Mouse (Mus musculus) testis, adult 2 months (tissue): Measurements from ENCODE around the gene Gm49486.

Source experiments
- CTCF ChIP-seq: fragments of 200-500 bp; IDR thresholded peaks from 2 replicates; pipeline ENCODE4 v1.5.1; 2012; ENCODE audit warnings: low read depth, mild to moderate bottlenecking, inconsistent platforms, low read length, moderate library complexity; ENCODE audit not compliant: control insufficient read depth, insufficient read depth, insufficient replicate concordance
- POLR2A ChIP-seq: fragments of 200-500 bp; IDR thresholded peaks from 2 replicates; pipeline ENCODE4 v1.6.1; 2012; ENCODE audit warnings: low read depth, mild to moderate bottlenecking, inconsistent platforms, low read length, moderate library complexity; ENCODE audit not compliant: control insufficient read depth

DNA sequence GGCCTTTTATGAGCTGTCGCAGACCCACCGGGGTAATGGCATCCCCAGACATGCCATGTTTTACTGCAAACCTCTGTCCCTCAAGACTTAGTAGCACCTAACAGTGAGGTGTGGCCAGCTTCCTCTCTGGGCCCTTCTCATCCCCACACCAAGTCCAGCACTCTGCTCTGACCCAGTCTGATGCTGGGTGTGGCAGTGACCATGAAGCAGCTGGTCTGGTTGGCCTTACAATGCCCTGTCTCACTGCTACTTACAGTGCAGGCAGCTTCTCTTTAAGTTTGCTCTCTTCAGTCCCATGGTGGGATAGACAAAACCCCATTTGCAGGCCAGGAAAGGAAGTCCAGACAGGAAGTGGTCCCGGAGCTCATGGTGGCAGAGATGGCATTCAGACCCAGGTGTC, 16.1 kb downstream of the Gm49486 start:
- TF ChIP-seq POLR2A (no peak), CTCF (no peak)
